Mouse (Mus musculus) cortical plate, adult 2 months (tissue): ENCODE data around the gene Fosb.

ENCODE experiments used
- CTCF ChIP-seq: fragments of 200-500 bp; IDR thresholded peaks from 2 replicates; pipeline ENCODE4 v1.5.1; 2011; ENCODE audit warnings: mild to moderate bottlenecking, control low read depth, low read length; ENCODE audit not compliant: insufficient read depth; ENCODE audit errors: extremely low read depth
- POLR2A ChIP-seq: fragments of 200-500 bp; IDR thresholded peaks from 2 replicates; pipeline ENCODE4 v1.6.1; 2011; ENCODE audit warnings: mild to moderate bottlenecking, low read length, control low read depth; ENCODE audit not compliant: insufficient read depth; ENCODE audit errors: extremely low read depth

DNA sequence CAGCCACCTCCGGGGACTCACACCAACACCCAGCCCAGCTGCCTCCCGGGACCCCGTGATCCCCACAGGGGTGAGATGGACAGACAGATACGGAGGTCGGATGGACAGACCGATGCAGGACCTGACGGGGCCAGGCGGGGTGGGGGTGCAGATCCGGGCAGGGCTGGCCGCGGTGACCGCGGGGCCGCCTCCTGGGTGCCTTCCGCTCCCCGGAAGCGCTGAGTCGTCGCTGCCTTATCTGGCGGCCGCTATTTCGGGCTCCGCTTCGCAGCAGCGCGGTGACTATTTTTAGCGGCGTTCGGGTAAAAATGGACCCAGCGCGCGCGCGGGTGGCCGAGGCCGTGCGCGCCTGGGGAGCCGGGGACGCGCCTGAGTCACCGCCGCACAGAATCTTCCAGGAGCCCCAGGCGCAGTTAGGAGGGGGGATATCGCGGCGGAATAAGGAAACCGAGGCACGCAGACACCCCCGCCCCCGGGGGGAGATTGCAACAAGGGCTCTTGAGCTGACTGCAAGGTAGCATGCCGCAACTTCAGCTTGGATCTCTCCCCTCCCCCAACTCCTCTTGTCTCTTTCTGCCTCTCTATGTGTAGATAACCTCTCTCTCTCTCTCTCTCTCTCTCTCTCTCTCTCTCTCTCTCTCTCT is 23.0 kb upstream of the Fosb start:
- no peak for TF ChIP-seq POLR2A
- no peak for TF ChIP-seq CTCF
